Mouse (Mus musculus) ovary, adult 18-20 months (tissue): ENCODE results near the gene Klhl7.

Source experiments
- DNase-seq: peaks from one replicate; pipeline ENCODE4 v3.0.0; 2022; ENCODE audit warnings: low spot score, mixed read lengths

The Klhl7 gene

GRCm38 (mm10) chr5:24181514-24182295, 81.3 kb downstream of the Klhl7 start:
- no peak for DNase-seq

GRCm38 (mm10) chr5:24182296-24182734, 81.9 kb downstream of the Klhl7 start:
- no peak for DNase-seq

GRCm38 (mm10) chr5:24183096-24183495, 82.7 kb downstream of the Klhl7 start:
- no peak for DNase-seq

- DNase-seq = no peak
Observed at GRCm38 (mm10) chr5:24184011-24184410, 83.6 kb downstream of the Klhl7 start.

GRCm38 (mm10) chr5:24188476-24188875, 88.1 kb downstream of the Klhl7 start:
- no peak for DNase-seq

- DNase-seq = no peak
Observed at GRCm38 (mm10) chr5:24191821-24192220, 91.4 kb downstream of the Klhl7 start.

- DNase-seq = no peak
Observed at GRCm38 (mm10) chr5:24201006-24201405, 100.6 kb downstream of the Klhl7 start.

- DNase-seq = no peak
Observed at GRCm38 (mm10) chr5:24202492-24202891, 102.1 kb downstream of the Klhl7 start.

- no peak for DNase-seq
Observed at GRCm38 (mm10) chr5:24203266-24203665, 102.9 kb downstream of the Klhl7 start.

GRCm38 (mm10) chr5:24207965-24208364, 107.6 kb downstream of the Klhl7 start:
- DNase-seq = no peak

- DNase-seq = no peak
Observed at GRCm38 (mm10) chr5:24208505-24208904, 108.1 kb downstream of the Klhl7 start.
